Mouse (Mus musculus) Muller cell, postnatal 12 days (primary cell): ENCODE data around the gene Gtf2f1.
"Not testable (repeated sequence)": the region's sequence is repeated elsewhere in the genome, so short reads cannot be mapped to it uniquely, and the experiment has no call there.

ENCODE experiments used
- DNase-seq: peaks from one replicate; pipeline ENCODE4 v3.0.0-alpha.2; 2015; ENCODE audit errors: inconsistent ontology term

Gene Gtf2f1

GRCm38 (mm10) chr17:57011236-57012141, at the start of gene Gtf2f1, which contains the start of gene Gm17949:
TSS of gene Gtf2f1 (minus strand) at chr17:57011288.
TSS of gene Gm17949 (plus strand) at chr17:57011469.
- DNase-seq: peak; percentile 98

GRCm38 (mm10) chr17:57060231-57060801, 49.2 kb upstream of the Gtf2f1 start:
- peak; percentile 95 for DNase-seq

GRCm38 (mm10) chr17:57059486-57059977, 48.4 kb upstream of the Gtf2f1 start, which contains the start of gene Slc25a23:
TSS of gene Slc25a23 (minus strand) at chr17:57059863.
- DNase-seq: peak; percentile 90

GRCm38 (mm10) chr17:57058891-57059485, 47.9 kb upstream of the Gtf2f1 start, which contains the start of gene Crb3:
TSS of gene Crb3 (plus strand) at chr17:57059105.
- DNase-seq: peak; percentile 27

- no peak for DNase-seq
Observed at GRCm38 (mm10) chr17:57056246-57056645, 45.2 kb upstream of the Gtf2f1 start.

GRCm38 (mm10) chr17:57051679-57052078, 40.6 kb upstream of the Gtf2f1 start:
- not testable (repeated sequence) for DNase-seq

- no peak for DNase-seq
Observed at GRCm38 (mm10) chr17:57048816-57049215, 37.7 kb upstream of the Gtf2f1 start.

GRCm38 (mm10) chr17:57047406-57047805, 36.3 kb upstream of the Gtf2f1 start:
- no peak for DNase-seq

GRCm38 (mm10) chr17:57041554-57041953, 30.5 kb upstream of the Gtf2f1 start, which contains the start of gene Slc25a41:
TSS of gene Slc25a41 (minus strand) at chr17:57041654.
- no peak for DNase-seq

- DNase-seq: no peak
Observed at GRCm38 (mm10) chr17:57038978-57039377, 27.9 kb upstream of the Gtf2f1 start.

- no peak for DNase-seq
Observed at GRCm38 (mm10) chr17:57032854-57033253, 21.8 kb upstream of the Gtf2f1 start.

- DNase-seq: peak; percentile 100
Observed at GRCm38 (mm10) chr17:57031661-57032420, 20.8 kb upstream of the Gtf2f1 start.

GRCm38 (mm10) chr17:57030931-57031660, 20.0 kb upstream of the Gtf2f1 start, which contains the start of gene Khsrp:
TSS of gene Khsrp (minus strand) at chr17:57031522.
- peak; percentile 52 for DNase-seq

GRCm38 (mm10) chr17:57029691-57030090, 18.6 kb upstream of the Gtf2f1 start:
- peak; percentile 23 for DNase-seq

GRCm38 (mm10) chr17:57027471-57027870, 16.4 kb upstream of the Gtf2f1 start:
- DNase-seq: no peak

- no peak for DNase-seq
Observed at GRCm38 (mm10) chr17:57020960-57021359, 9.9 kb upstream of the Gtf2f1 start.

GRCm38 (mm10) chr17:57019693-57020092, 8.6 kb upstream of the Gtf2f1 start:
- no peak for DNase-seq

GRCm38 (mm10) chr17:57012245-57012795, 1.2 kb upstream of the Gtf2f1 start:
- no peak for DNase-seq

- no peak for DNase-seq
Observed at GRCm38 (mm10) chr17:57010911-57011235, 215 bp downstream of the Gtf2f1 start.
